Mouse (Mus musculus): ENCODE measurements at regions not wholly inside any gene's neighbourhood (a gene's known extent, or its start where the extent isn't known, plus 50 kb on each side); places are given as distances from the start of the nearest gene placed in this dataset.
"Not testable (repeated sequence)": the region's sequence is repeated elsewhere in the genome, so short reads cannot be mapped to it uniquely, and the experiment has no call there.

DNA sequence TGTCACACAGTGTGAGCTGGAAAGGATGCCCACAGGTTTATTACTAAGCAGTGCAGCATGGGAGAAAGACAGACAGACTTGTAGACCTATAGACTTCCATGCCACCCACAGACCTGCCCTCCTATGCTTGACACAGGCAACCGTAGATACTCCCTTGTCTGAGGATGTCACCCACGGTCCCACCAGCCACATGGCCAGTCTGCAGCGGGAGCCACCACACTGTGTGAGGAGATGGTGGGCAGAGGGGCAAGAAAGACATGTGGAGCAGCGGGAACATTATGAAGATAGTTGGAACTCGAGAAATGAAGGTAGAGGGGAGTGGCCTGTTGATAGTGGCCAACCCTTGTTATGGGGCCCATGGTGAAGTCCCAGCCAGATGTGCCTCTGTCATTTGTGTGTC lies 244.0 kb upstream of the Tusc1 start:
- no peak for DNase-seq (ENCODE audit: low spot score in 2 of 2)

- DNase-seq (ENCODE audit: low spot score in 2 of 2): no peak
These were observed 232.4 kb upstream of the Tusc1 start for GRCm38 (mm10) chr4:93567487-93568259.

- no peak for DNase-seq (ENCODE audit: low spot score in 2 of 2)
These were observed 220.8 kb upstream of the Tusc1 start for GRCm38 (mm10) chr4:93555787-93556760.

DNA sequence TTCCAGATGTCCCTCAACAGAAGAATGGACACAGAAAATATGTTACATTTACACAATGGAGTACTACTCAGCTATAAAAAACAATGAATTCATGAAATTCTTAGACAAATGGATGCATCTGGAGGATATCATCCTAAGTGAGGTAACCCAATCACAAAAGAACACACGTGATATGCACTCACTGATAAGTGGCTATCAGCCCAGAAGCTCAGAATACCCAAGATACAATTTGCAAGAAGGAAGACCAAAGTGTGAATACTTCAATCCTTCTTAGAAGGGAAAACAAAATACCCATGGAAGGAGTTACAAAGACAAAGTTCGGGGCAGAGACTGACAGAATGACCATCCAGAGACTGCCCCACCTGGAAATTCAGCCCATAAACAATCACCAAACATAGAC lies 219.9 kb upstream of the Tusc1 start:
- not testable (repeated sequence) for DNase-seq (ENCODE audit: low spot score in 2 of 2)

DNA sequence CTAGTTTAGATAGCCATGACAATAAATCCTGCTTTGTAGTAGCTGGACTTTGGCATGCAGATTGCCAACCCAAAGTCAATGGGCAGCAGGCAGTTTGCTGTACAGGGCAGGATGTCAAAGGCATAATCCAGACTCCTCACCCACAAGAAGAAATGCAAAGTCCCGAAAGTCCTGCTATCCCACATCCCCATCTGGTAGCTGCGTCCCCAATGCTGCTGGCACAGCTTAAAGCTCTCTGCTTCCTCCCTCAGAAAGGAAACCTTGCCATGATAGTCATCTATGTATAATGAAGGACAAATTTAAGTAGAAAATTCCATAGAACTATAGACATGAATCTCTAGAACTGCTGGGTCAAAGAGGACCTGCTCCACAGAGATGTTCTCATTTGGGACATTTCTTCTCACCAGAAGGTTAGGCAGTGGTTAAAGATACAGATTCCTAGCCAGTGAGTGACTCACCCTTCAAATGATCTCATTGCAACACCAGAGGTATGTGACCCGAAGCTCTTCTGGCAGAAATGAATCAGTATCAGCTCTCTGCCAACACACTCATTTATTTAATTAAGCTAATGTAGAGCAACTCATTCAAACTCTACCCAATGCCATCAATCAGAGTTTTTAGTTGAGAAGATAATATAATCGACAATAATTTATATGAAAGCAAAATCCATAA lies 217.3 kb upstream of the Tusc1 start:
- DNase-seq (ENCODE audit: low spot score in 2 of 2): no peak

DNA sequence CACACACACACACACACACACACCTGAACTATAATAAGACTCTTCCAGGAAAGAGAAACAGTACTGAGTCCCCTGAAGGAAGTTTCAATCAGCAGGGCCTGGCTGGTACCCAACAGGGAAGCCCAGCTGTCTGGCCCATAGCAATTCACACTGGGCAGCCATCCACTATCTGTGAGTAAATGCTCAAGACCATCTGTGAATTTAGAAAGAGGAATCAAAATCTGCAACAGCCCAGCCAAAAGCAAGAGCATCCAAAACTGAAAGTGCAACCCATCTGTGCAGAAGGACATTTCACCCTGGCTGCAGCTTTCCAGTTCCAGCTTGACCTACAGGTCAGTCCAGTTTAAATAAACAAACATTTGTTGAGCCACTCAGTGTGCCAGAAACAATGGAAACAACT lies 215.8 kb upstream of the Tusc1 start:
- DNase-seq (ENCODE audit: low spot score in 2 of 2): peak; percentile 50 to 60

DNA sequence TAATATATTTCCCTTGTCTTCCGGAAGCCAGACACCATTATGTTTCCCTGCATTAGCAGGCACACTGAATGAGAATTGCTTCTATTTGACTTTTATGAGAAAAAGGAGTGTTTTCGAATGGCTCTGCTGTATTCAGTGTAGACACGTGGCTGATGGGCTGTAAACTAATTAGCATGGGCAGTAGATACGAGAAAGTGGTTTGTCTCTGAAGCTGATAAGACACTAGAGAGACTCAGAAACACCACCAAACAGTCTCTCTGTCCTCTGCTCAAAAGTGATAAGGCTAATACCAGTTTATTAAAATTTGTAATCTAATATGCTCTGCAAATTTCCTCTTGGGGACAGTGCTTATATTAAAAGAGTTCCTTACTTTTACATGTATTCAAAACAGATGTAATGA lies 205.3 kb upstream of the Tusc1 start:
- DNase-seq (ENCODE audit: low spot score in 2 of 2): no peak

DNA sequence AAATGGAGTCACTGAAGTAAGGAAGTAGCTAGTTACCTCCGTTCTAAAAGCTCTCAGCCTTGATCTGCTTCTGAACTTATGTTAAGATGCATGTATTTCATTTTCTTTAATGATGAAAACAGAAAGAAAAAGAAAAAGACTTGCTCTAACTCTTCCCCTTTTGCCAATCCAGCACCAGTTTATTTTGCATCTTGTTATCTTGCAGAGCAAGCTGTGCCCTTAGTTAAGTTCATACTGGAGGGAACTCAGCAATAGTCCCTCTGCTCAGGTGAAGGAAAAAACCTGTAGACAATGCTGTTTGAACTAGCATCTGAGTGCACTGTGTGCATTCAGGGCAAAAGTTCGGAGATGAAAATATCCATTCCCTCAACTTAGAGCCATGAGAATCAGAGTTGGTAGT lies 192.1 kb upstream of the Tusc1 start:
- no peak for DNase-seq (ENCODE audit: low spot score in 2 of 2)

DNA sequence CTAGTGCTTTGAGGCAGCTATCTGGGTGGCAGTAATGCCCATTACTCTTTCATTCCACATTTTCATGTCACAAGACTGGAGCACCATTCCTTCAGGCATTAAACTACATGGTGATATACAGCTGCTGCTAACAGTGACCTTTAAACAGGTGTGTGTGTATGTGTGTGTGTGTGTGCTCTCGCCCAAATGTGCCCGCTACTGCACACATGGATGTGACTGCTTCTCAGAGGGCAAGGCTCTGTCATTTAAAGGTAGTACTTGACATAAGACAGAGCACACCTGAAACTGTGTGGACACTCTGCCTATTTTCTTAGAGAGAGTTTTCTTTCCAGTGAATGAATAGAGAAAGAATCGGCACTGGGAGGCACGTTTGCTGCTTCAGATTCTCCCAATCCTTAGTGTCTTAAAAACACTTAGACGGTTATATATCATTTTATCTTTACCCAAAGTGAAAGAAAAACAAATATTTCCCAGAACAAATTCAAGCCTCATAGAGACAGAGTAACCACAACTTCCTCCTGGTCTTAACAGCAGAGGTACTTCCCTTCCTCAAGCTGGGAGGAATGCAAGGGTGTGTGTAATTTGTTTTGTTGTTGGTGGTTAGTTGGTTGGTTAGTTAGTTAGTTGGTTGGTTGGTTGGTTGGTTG lies 185.3 kb upstream of the Tusc1 start:
- no peak for DNase-seq (ENCODE audit: low spot score in 2 of 2)

GRCm38 (mm10) chr4:93518925-93519324 lies 183.6 kb upstream of the Tusc1 start:
- no peak for DNase-seq (ENCODE audit: low spot score in 2 of 2)

DNA sequence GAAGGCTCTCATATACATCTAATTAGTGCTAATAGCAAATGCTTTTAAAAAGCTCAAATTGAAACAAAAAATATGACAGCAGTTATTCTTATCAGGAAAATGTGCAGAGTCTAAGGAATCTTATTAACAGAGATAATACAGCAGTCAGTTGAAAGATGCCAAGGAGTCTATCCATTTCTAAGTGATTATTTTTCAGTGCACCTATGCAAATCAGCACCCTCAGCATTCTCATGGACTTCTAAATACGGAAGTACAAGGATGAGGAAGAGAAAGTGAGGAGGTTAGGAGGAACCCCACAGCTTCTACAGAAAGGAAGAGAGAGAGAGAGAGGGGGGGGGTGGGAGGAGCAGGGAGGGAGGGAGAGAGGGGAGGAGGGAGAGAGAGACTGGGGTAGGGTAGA lies 175.5 kb upstream of the Tusc1 start:
- DNase-seq (ENCODE audit: low spot score in 2 of 2): no peak

- DNase-seq (ENCODE audit: low spot score in 2 of 2): no peak
These were observed 161.6 kb upstream of the Tusc1 start for GRCm38 (mm10) chr4:93496871-93497270.

GRCm38 (mm10) chr4:93494319-93494718 lies 159.0 kb upstream of the Tusc1 start:
- no peak for DNase-seq (ENCODE audit: low spot score in 2 of 2)

- DNase-seq (ENCODE audit: low spot score in 2 of 2): no peak
These were observed 158.6 kb upstream of the Tusc1 start for GRCm38 (mm10) chr4:93493905-93494304.

DNA sequence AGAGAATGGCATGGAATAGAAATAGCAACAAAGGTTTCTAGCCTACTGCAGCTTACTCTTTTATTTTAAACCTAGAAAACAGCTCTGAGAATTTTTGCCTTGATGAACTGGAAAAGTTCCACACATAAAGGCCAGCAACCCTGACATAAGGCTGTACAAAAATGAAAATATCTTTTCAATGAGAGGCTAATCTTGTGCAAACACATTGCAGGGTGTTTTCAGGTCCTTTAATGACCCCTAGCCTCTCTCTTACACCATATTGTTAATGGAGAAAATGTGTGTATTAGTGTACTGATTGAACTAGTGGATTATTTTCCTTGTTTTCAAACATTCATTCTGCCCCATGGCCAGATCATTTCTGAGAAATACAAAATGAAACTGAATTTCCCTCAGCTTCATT lies 158.0 kb upstream of the Tusc1 start:
- no peak for DNase-seq (ENCODE audit: low spot score in 2 of 2)

GRCm38 (mm10) chr4:93488570-93488969 lies 153.3 kb upstream of the Tusc1 start:
- DNase-seq (ENCODE audit: low spot score in 2 of 2): no peak

- DNase-seq (ENCODE audit: low spot score in 2 of 2): no peak
These were observed 151.1 kb upstream of the Tusc1 start for GRCm38 (mm10) chr4:93486455-93486854.

DNA sequence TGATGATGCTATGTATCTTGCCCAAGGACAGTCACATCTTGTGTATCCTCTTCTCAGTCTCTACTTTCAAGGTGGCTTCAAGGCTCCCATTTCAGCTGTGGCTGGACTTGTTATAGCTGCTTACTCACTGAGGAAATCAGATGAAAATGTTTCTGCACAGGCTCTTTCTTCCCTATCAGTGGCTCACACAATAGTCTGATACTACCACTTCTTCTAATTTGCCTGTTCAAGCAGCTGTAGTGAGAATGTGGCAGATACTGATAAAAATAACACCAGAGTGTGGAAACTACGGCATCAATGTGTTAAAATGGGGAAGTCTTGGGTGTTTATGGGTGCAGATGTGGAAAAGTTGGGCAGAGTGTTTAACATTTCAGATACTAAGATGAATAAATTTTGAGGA lies 145.9 kb upstream of the Tusc1 start:
- no peak for DNase-seq (ENCODE audit: low spot score in 2 of 2)

DNA sequence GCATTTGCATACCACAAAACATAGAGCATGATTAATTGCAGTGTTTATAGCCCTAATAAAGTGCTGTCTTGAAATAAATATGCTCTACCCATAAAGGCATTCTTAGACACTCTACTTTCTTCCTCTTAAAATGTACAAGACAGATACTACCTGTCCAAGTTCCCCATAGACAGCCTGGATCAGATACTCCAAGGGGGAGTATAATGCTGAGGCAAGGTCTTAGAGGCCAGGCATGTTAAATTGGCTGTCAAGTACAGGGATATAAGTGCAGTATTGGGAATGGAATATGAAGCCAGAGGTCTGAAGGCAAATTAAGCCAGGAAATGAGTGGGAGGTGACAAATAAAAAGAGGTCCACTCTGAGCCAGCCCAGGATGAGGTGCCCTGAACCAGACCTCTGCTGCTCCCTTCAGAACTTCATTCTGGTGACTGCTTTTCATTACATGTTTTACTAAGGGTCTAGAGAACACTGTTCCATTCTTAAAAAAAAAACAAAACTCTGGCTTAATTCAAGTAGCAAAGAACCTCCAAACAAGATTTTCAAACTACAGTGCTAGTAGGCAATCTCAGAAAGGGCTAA lies 142.0 kb upstream of the Tusc1 start:
- DNase-seq (ENCODE audit: low spot score in 2 of 2): no peak

DNA sequence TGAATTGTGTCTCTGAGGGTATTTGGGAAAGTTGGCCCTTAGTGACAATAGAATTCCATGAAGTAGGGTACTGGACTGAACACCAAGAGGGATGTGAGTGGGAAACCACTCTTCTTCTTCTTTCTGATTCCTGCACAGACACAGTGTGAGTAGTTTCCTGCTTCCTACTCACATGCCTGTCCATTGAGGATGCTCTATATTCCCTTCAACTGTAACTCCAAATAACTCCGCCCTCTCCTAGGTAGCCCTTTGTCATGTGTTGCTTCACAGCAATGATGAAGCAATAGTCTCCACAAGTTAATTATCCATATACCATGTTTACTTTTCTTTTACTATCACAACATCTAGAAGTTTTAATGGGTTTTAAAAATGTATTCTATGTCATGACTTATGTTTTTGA lies 132.7 kb upstream of the Tusc1 start:
- DNase-seq (ENCODE audit: low spot score in 2 of 2): no peak

DNA sequence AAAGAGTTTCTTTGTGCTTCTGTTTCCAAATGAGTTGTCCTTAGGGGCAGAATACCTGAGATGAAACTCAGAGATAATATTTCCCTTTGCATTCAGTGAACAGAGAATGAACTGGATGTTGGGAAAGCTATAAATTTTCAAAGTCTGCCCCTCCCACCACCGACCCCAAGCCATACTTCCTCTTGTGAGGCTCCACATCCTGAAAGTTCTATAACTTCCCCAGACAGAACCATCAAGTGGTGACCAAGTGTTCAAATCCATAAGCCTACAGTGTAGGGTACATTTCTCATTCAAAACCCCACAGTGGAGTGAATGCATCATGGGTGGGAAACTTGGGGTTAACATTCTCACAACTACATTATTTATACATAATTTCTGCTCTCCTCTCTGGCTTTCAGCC lies 132.1 kb upstream of the Tusc1 start:
- no peak for DNase-seq (ENCODE audit: low spot score in 2 of 2)

- DNase-seq (ENCODE audit: low spot score in 2 of 2): no peak
These were observed 116.0 kb upstream of the Tusc1 start for GRCm38 (mm10) chr4:93451357-93451756.

Data from urinary bladder, postnatal 4 days (tissue).